Mouse (Mus musculus) lung, embryonic 15.5 days (tissue): ENCODE measurements around the gene Gfod1. TPM values are rescaled to one million over a fixed set of nuclear protein-coding genes. Genes with fewer than 3 reads are reported as not detected.

Experiments used
- ATAC-seq: fragments of 200-750 bp; cut with Nextera tagmentation; 2 replicates; pipeline ENCODE4 v1.8.0; 2017; ENCODE audit warnings: moderate number of reproducible peaks, borderline replicate concordance; ENCODE audit not compliant: low FRiP score, low TSS enrichment; ENCODE audit errors: extremely low read depth
- H3K27ac ChIP-seq: fragments of 300-500 bp; sonication (generic); 2 replicates; pipeline ENCODE4 v1.5.1; 2015; ENCODE audit warnings: moderate library complexity, mild to moderate bottlenecking, inconsistent platforms
- H3K27me3 ChIP-seq: fragments of 300-500 bp; sonication (generic); 2 replicates; pipeline ENCODE4 v1.6.1; 2015; ENCODE audit warnings: inconsistent platforms
- H3K36me3 ChIP-seq: fragments of 300-500 bp; sonication (generic); 2 replicates; pipeline ENCODE4 v1.6.1; 2015; ENCODE audit warnings: inconsistent platforms
- H3K4me1 ChIP-seq: fragments of 300-500 bp; sonication (generic); 2 replicates; pipeline ENCODE4 v1.6.1; 2015; ENCODE audit warnings: inconsistent platforms
- H3K4me2 ChIP-seq: fragments of 300-500 bp; sonication (generic); 2 replicates; pipeline ENCODE4 v1.6.1; 2015; ENCODE audit warnings: inconsistent platforms, mild to moderate bottlenecking, moderate library complexity
- H3K4me3 ChIP-seq: fragments of 300-500 bp; sonication (generic); 2 replicates; pipeline ENCODE4 v1.5.1; 2015; ENCODE audit warnings: mild to moderate bottlenecking, inconsistent platforms
- H3K9ac ChIP-seq: fragments of 300-500 bp; sonication (generic); 2 replicates; pipeline ENCODE4 v1.6.1; 2015; ENCODE audit warnings: inconsistent platforms
- H3K9me3 ChIP-seq: fragments of 300-500 bp; sonication (generic); 2 replicates; pipeline ENCODE4 v1.6.1; 2016; ENCODE audit warnings: inconsistent platforms
- WGBS: fragments of 180-500 bp; shearing (Covaris S2); methylation state at CpG from one replicate; pipeline ENCODE4 v1.1.7; 2015; 5-methylcytosine and 5-hydroxymethylcytosine counted together
- polyA plus RNA-seq: library from polyadenylated mRNA; unstranded; fragments of >200 nt; fragmentation: Nextera tagmentation; extraction: Ambion mirVana; gene quantifications from 2 replicates; pipeline ENCODE4 v1.2.1, GENCODE M21; 2015

The Gfod1 gene
- polyA plus RNA-seq, 1 experiment from 2014 or later: 0.66 TPM

DNA sequence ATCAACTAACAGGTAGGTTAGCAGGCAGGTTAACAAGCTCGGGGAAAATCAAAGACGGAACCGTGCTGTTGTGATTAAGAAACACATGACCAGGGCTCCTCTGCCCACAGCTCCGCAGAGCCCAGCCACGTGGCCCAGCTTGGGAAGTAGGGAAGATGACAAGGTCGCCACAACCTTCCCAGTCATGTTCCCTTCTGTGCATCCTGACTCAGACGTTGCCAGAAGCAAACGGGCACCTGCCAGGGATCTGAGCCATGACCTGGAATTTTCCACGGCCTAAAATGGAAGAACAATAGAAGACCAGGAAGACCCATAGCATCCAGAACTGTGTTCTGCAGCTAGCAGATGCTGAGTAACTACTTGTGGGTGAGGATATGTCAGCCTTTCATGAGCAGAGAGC, 32.5 kb downstream of the Gfod1 start:
- no peak for ATAC-seq
- H3K9ac ChIP-seq: no peak overlapping the region
- H3K27ac ChIP-seq: no peak overlapping the region
- no peaks in the 10 kb centered on the region for H3K36me3 ChIP-seq
- H3K4me2 ChIP-seq: no peak overlapping the region
- no peaks in the 10 kb centered on the region for H3K27me3 ChIP-seq
- peaks cover 17% of the 10 kb centered on the region for H3K4me1 ChIP-seq
- no peak overlapping the region for H3K4me3 ChIP-seq
- H3K9me3 ChIP-seq: no peaks in the 10 kb centered on the region
- WGBS: 77% methylated on average over 9 of the region's 9 CpGs

DNA sequence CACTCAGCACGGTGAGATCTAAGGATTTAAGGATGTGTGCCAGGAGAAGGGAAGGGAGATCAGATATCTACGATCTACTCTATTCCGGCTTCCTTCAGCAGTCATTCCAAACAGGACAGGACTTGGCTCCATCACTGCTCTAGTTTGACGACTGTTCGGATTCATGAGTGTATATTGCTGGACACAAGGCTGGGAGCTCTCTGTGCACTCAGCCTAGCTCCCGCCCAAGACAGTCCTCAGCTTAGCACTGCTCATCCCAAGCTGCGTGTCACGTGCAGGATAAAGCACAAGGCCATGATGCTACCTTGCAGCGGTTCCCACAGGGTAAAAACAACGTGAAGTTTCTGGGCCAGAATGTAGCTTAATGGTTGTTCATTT, 33.8 kb downstream of the Gfod1 start:
- no peak overlapping the region for H3K27ac ChIP-seq
- no peak overlapping the region for H3K9ac ChIP-seq
- 0 out of 2 replicates have a peak, but pooled peaks have one; percentile 37 for ATAC-seq
- no peaks in the 10 kb centered on the region for H3K9me3 ChIP-seq
- no peak overlapping the region for H3K4me2 ChIP-seq
- H3K4me3 ChIP-seq: no peak overlapping the region
- no peaks in the 10 kb centered on the region for H3K27me3 ChIP-seq
- WGBS: 56% methylated on average over 10 of the region's 10 CpGs
- no peaks in the 10 kb centered on the region for H3K36me3 ChIP-seq
- peaks cover 17% of the 10 kb centered on the region for H3K4me1 ChIP-seq

DNA sequence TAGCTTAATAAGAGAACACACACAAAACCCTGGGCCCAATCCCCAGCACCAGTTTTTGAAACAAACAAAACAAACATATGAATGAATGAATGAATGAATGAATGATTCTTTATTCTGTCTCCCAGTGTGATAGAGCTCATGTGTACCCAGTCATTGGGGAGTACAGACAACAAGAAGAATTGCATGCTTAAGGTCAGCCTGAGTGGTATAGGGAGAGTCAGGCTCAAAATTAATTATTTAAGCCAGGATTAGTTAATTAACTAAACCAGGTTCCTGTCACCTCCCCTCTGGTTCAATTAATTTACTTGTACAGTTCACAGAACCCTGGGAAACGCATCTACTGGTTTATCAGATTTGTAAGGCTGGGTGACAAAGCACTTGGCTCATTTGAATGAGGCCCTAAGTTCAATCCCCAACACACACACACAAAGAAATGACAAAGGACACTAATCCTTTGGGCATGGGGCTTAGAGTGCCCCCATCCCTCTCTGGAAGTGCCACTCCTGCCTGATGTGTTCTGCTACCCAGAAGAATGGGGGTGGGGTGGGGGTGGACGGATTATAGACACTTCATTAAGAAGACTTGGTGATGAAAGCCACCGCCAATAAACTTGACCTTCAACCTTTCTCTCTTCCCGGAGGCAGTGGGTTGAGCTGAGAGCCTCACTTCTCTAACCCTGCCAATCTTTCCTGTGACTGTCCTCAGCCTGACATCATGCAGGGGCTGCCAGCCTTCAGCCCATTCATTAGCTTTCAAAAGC, 34.3 kb downstream of the Gfod1 start:
- WGBS: 29% methylated on average over 4 of the region's 4 CpGs
- no peak overlapping the region for H3K9ac ChIP-seq

DNA sequence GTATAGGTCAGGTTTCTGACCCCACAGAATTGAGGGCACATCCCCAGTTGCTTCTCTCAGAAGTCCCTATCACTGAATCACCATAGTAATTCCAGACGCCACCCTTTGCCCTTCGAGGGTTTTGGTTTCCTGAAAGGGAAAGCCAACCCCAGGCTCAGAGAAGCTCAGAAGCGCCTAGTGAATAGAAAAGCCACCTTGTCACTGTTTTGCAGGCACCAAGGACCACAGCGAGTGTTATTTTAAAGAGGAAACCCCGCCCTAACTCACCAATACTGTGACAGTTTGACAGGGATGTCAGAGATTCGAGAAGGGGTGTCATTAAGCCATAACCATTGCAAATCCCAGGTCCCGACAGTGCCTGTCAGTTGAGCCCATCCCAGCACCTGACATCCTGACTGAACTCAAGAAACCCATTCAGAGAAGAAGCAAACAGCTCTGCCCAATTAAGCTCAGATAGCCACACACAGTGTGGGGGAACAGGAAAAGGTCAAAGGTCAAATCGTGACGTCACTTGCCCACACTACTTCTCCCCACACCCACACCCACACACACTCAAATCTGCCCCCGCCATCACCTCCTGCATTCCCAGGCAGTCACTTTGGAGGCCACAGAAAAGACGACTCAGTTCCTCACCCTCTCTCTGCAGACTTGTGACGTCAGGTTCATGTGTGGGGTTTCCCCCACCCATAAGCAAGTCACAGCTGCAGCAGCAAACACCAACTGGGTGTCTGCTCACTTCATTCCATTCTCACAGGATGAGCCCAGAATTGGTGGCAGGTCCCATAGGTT, 35.2 kb downstream of the Gfod1 start:
- Histone ChIP-seq H3K9ac (no peak overlapping the region), H3K36me3 (no peaks in the 10 kb centered on the region), H3K4me2 (no peak overlapping the region), H3K4me3 (no peak overlapping the region), H3K4me1 (peaks cover 17% of the 10 kb centered on the region), H3K27me3 (no peaks in the 10 kb centered on the region), H3K9me3 (no peaks in the 10 kb centered on the region), H3K27ac (no peak overlapping the region)
- 48% methylated on average over 12 of the region's 12 CpGs for WGBS
- ATAC-seq: peak; percentile 24; the same call in 1 of the 2 replicates

More for the DNA sequence above, 34.3 kb downstream of the Gfod1 start:
- Histone ChIP-seq H3K4me2 (no peak overlapping the region), H3K27me3 (no peaks in the 10 kb centered on the region), H3K36me3 (no peaks in the 10 kb centered on the region), H3K27ac (no peak overlapping the region), H3K4me1 (peaks cover 17% of the 10 kb centered on the region), H3K9me3 (no peaks in the 10 kb centered on the region), H3K4me3 (no peak overlapping the region)
- ATAC-seq: 0 out of 2 replicates have a peak, but pooled peaks have one; percentile 13

GRCm38 (mm10) chr13:43267902-43268301, 36.1 kb downstream of the Gfod1 start:
- ATAC-seq: no peak
- Histone ChIP-seq H3K27me3 (no peaks in the 10 kb centered on the region), H3K4me3 (no peak overlapping the region), H3K4me1 (peaks cover 17% of the 10 kb centered on the region), H3K9ac (no peak overlapping the region), H3K4me2 (no peak overlapping the region), H3K27ac (no peak overlapping the region), H3K9me3 (no peaks in the 10 kb centered on the region), H3K36me3 (no peaks in the 10 kb centered on the region)
- 86% methylated on average over 2 of the region's 2 CpGs for WGBS

DNA sequence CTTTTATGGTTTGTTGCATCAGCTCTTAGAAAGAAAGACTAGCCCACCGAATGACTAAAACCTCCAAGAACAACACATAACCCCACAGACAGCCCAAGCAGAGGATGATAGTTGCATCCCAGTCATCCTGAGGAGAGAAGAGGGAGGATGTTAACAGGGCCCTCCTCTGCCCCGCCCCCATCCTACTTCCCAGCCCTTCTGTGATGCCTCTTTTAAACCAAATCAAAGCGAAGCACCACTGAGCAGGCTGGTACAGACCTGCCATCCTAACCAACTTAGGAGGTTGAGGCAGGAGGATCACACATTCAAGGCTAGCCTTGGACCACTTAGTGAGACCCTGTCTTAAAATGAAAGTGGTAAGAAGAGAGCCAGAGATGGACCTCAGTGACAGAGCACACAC, 36.8 kb downstream of the Gfod1 start:
- no peak for ATAC-seq
- Histone ChIP-seq H3K9ac (no peak overlapping the region), H3K27ac (no peak overlapping the region), H3K4me2 (no peak overlapping the region), H3K4me1 (peaks cover 12% of the 10 kb centered on the region), H3K9me3 (no peaks in the 10 kb centered on the region), H3K27me3 (no peaks in the 10 kb centered on the region), H3K4me3 (no peak overlapping the region), H3K36me3 (no peaks in the 10 kb centered on the region)
- 86% methylated on average over 3 of the region's 3 CpGs for WGBS

- no peaks in the 10 kb centered on the region for H3K9me3 ChIP-seq
- H3K9ac ChIP-seq: no peak overlapping the region
- H3K27ac ChIP-seq: no peak overlapping the region
- H3K27me3 ChIP-seq: no peaks in the 10 kb centered on the region
- H3K4me3 ChIP-seq: no peak overlapping the region
- ATAC-seq: no peak
- WGBS: 87% methylated on average over 10 of the region's 10 CpGs
- no peak overlapping the region for H3K4me2 ChIP-seq
- H3K36me3 ChIP-seq: no peaks in the 10 kb centered on the region
- peaks cover 9% of the 10 kb centered on the region; the same call in 1 of the 2 replicates for H3K4me1 ChIP-seq
Measured at GRCm38 (mm10) chr13:43266333-43266732, 37.6 kb downstream of the Gfod1 start.

- Histone ChIP-seq H3K27ac (no peak overlapping the region), H3K36me3 (no peaks in the 10 kb centered on the region), H3K4me2 (no peak overlapping the region), H3K4me1 (peaks cover 6% of the 10 kb centered on the region; the same call in 1 of the 2 replicates), H3K9me3 (no peaks in the 10 kb centered on the region), H3K9ac (no peak overlapping the region), H3K4me3 (no peak overlapping the region), H3K27me3 (no peaks in the 10 kb centered on the region)
- WGBS: 49% methylated on average over 4 of the region's 4 CpGs
- no peak for ATAC-seq
Measured at GRCm38 (mm10) chr13:43265116-43265515, 38.9 kb downstream of the Gfod1 start.

DNA sequence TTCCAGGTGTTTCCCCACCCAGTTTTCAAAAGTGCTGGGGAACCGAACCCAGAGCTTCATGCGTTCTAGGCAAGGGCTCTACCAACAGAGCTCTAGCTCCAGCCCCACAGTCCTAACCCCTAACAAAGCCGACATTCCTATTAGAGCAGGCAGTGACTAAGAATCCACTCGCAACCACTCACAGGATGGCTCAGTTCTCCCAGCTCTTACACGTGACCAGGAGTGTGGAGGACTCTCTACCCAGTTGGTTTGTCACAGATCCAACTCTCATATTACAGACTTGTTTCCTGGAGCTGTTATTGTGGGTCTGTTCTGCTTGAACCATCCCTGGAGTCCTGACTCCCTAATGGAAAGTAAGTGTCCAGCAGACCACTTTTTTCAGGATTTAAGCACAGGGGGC, 40.3 kb downstream of the Gfod1 start:
- H3K9me3 ChIP-seq: no peaks in the 10 kb centered on the region
- ATAC-seq: no peak
- no peaks in the 10 kb centered on the region for H3K36me3 ChIP-seq
- 74% methylated on average over 5 of the region's 5 CpGs for WGBS
- H3K27ac ChIP-seq: no peak overlapping the region
- no peak overlapping the region for H3K9ac ChIP-seq
- no peak overlapping the region for H3K4me2 ChIP-seq
- no peaks in the 10 kb centered on the region for H3K4me1 ChIP-seq
- H3K4me3 ChIP-seq: no peak overlapping the region
- H3K27me3 ChIP-seq: no peaks in the 10 kb centered on the region

DNA sequence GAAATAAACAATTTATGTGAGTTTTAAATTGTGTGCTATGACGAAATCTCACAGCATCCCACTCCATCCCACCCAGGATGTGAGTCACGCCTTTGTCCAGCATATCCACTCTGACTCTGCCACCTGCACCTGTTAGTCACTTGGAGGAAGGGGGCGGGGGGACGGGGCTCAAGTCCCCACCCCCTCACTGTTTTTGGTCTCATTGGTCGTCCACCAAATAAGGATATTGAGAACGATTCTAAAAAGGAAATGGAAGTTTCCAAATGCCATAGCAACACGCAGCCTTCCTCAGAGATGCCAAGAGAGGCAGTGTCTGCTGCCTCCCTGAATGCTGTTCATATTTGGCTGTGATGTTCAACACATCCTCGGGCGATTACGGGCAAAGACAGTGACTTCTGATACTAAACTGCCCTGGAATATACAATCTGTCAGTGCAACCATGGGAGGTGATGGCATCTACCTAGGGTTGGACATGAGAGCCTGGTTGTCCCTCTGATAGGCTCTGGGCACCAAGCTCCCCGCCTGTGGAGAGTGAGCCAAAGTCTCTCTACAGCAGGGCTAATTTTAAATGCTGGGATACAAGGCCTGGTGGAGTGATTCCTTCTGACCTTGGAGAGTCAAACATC, 41.7 kb downstream of the Gfod1 start:
- no peak for ATAC-seq
- no peaks in the 10 kb centered on the region for H3K36me3 ChIP-seq
- no peaks in the 10 kb centered on the region for H3K9me3 ChIP-seq
- H3K27ac ChIP-seq: no peak overlapping the region
- H3K4me2 ChIP-seq: no peak overlapping the region
- H3K27me3 ChIP-seq: no peaks in the 10 kb centered on the region
- H3K4me1 ChIP-seq: no peaks in the 10 kb centered on the region
- no peak overlapping the region for H3K4me3 ChIP-seq
- WGBS: 81% methylated on average over 11 of the region's 11 CpGs
- no peak overlapping the region for H3K9ac ChIP-seq

GRCm38 (mm10) chr13:43261287-43261686, 42.7 kb downstream of the Gfod1 start:
- H3K9ac ChIP-seq: no peak overlapping the region
- peak; percentile 50; the same call in 1 of the 2 replicates for ATAC-seq
- H3K27me3 ChIP-seq: no peaks in the 10 kb centered on the region
- H3K4me3 ChIP-seq: no peak overlapping the region
- WGBS: 70% methylated on average over 3 of the region's 3 CpGs
- no peaks in the 10 kb centered on the region for H3K4me1 ChIP-seq
- H3K4me2 ChIP-seq: no peak overlapping the region
- no peaks in the 10 kb centered on the region for H3K9me3 ChIP-seq
- no peak overlapping the region for H3K27ac ChIP-seq
- no peaks in the 10 kb centered on the region for H3K36me3 ChIP-seq

- ATAC-seq: no peak
Measured at GRCm38 (mm10) chr13:43260731-43261130, 43.2 kb downstream of the Gfod1 start.

More at GRCm38 (mm10) chr13:43260731-43261130, 43.2 kb downstream of the Gfod1 start:
- Histone ChIP-seq H3K27me3 (no peaks in the 10 kb centered on the region), H3K4me3 (no peak overlapping the region), H3K9me3 (no peaks in the 10 kb centered on the region), H3K36me3 (no peaks in the 10 kb centered on the region), H3K27ac (no peak overlapping the region), H3K4me2 (no peak overlapping the region), H3K4me1 (no peaks in the 10 kb centered on the region), H3K9ac (no peak overlapping the region)
- WGBS: 67% methylated on average over 6 of the region's 6 CpGs
